Mouse (Mus musculus): ENCODE results near the gene Bbs2.

- TF ChIP-seq CTCF (conservative IDR thresholded peaks at IDR 0.05; ENCODE audit: low read length), result no peak
- no peak for TF ChIP-seq POU5F1 (IDR thresholded peaks at IDR 0.05; ENCODE audit: borderline replicate concordance, low read length)
These were observed 30.5 kb upstream of the Bbs2 start for GRCm38 (mm10) chr8:94129133-94129789.
